Mouse (Mus musculus): ENCODE measurements at regions not wholly inside any gene's neighbourhood (a gene's known extent, or its start where the extent isn't known, plus 50 kb on each side); places are given as distances from the start of the nearest gene placed in this dataset.
"Not testable (repeated sequence)": the region's sequence is repeated elsewhere in the genome, so short reads cannot be mapped to it uniquely, and the experiment has no call there.

GRCm38 (mm10) chr14:102181269-102181668, 451.5 kb downstream of the Lmo7 start:
- DNase-seq (ENCODE audit: low read depth, low spot score): no peak

GRCm38 (mm10) chr14:102171775-102172174, 442.0 kb downstream of the Lmo7 start:
- no peak for DNase-seq (ENCODE audit: low read depth, low spot score)

GRCm38 (mm10) chr14:102161291-102162284, 431.8 kb downstream of the Lmo7 start:
- DNase-seq (ENCODE audit: low read depth, low spot score): no peak

GRCm38 (mm10) chr14:102150410-102150809, 420.7 kb downstream of the Lmo7 start:
- DNase-seq (ENCODE audit: low read depth, low spot score): not testable (repeated sequence)

DNA sequence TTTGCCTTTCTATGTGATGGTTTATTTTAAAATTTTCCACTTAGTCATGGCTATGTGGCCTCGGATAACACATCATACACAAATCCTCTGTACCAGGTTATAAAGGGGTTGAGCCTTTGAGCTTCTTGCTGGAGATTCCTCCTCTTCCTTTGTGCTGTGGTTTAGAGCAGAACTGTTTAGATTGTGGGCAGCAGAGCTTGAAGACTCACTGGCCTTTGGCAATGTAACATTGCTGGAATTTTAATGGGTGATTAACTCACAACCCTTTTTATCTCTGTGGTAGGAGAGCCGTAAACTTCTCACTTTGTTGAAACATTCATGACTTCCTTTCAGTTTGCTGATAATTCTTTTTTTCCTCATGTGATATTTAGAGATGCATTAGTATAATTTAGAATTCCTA, 413.0 kb downstream of the Lmo7 start:
- no peak for DNase-seq (ENCODE audit: low read depth, low spot score)

- no peak for DNase-seq (ENCODE audit: low read depth, low spot score)
These were observed 409.2 kb downstream of the Lmo7 start for GRCm38 (mm10) chr14:102138936-102139335.

DNA sequence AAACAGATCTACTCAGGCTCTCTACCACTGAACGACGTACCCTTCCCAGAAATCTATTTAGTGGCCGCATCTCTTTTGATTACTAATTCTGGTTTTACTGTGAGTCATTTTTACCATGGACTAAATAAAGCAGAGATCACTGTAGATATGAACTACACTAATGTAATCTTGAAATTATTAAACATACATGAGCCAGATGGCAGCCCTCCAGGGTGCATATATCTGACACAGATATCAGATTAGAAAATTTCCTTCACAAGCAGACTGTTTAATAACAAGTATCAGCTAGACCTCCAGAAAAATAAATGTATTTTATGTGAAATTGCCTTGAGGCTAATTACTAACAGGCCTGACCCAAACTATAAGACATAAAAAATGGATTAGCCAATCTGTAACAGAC, 388.4 kb downstream of the Lmo7 start:
- DNase-seq (ENCODE audit: low read depth, low spot score): no peak

DNA sequence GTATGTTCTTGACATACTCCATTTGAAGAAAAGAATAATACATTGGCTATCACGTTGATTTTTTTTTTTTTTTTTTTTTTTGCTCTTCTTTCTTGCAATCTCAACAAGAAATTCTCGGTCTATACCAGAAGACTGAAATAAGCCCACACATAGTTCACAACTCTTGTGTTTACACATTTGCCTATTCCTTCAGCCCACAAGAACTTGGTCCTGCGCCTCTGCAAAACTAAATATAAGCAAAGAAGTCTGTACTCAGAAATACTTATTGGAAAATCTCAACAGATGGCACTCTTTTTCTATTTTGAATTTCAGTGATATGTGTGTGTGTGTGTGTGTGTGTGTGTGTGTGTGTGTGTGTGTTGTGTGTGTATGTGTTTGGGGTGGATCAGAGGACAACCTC, 376.4 kb downstream of the Lmo7 start:
- no peak for DNase-seq (ENCODE audit: low read depth, low spot score)

DNA sequence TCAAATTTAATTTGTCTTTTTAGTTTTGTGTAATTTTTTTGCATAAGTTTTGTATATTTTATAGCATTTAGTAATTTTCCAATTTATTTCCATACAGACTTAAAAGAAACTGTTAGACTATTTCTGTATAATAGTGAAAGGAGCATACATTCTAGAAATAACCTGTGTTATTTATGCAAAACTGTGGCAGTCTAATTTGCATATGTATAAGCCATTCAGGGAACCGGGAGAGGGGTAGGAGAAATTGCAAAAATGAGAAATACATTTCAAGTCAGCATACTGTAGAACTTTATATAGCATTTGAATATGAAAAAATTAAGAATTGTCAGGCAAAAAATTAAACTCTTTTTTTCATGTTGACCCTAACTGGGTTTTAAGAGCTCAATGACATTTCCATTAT, 364.3 kb downstream of the Lmo7 start:
- DNase-seq (ENCODE audit: low read depth, low spot score): no peak

- no peak for DNase-seq (ENCODE audit: low read depth, low spot score)
These were observed 362.8 kb downstream of the Lmo7 start for GRCm38 (mm10) chr14:102092557-102092956.

DNA sequence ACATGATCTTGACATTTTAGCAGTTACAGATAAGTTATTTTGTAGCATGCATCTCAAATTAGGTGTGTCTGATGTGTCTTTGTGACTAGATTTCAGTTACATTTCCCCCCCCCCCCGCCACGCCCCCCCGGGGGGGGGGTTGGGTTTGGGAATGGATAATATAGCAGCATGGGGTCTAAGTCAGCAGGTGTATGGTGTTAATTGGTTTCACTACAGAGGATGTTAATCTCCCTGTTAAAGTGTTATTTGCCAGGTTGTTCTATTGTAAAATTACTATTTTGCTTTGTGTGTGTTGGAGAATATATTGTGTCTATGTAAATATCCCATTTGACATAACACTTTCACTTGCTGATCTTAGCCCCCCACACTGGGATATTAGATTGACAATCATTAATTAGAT, 319.2 kb downstream of the Lmo7 start:
- no peak for DNase-seq (ENCODE audit: low read depth, low spot score)

GRCm38 (mm10) chr14:102048485-102048884, 318.7 kb downstream of the Lmo7 start:
- no peak for DNase-seq (ENCODE audit: low read depth, low spot score)

- DNase-seq (ENCODE audit: low read depth, low spot score): no peak
These were observed 308.4 kb downstream of the Lmo7 start for GRCm38 (mm10) chr14:102038145-102038544.

DNA sequence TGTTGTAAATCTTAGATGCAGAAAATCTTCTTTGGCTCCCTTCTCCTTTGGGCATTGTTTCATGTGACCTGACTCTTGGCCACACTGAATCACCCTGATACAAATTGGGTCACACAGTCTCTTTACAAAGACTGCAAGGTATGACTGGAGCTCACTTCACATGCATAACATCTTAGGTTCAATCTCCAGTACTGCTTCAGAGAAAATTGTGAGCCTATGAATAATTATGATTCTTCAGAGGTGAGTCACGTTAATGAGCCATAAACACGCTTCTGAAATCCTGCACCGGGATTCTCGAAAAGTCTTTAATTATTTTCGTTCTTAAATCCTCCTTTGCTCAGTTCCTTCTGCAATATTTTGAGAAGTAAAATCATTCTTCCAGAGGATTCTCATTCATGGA, 307.7 kb downstream of the Lmo7 start:
- DNase-seq (ENCODE audit: low read depth, low spot score): no peak

GRCm38 (mm10) chr14:102031047-102031903, 301.5 kb downstream of the Lmo7 start:
- DNase-seq (ENCODE audit: low read depth, low spot score): no peak

DNA sequence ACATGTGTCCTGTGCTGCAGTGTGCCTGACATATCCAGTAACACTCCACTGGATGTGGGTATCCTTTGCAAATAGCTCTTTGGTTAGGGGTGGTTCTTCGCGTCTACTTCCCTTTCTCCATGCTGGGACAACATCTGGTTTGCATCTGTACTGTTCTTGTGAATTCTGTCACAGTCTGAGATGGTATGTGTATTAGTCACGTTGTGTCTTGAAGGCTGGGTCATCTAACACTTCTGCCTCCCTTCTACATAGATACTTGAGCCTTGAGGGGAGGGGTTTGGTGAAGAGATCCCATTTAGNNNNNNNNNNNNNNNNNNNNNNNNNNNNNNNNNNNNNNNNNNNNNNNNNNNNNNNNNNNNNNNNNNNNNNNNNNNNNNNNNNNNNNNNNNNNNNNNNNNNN, 294.9 kb downstream of the Lmo7 start:
- DNase-seq (ENCODE audit: low read depth, low spot score): peak; percentile 44

DNA sequence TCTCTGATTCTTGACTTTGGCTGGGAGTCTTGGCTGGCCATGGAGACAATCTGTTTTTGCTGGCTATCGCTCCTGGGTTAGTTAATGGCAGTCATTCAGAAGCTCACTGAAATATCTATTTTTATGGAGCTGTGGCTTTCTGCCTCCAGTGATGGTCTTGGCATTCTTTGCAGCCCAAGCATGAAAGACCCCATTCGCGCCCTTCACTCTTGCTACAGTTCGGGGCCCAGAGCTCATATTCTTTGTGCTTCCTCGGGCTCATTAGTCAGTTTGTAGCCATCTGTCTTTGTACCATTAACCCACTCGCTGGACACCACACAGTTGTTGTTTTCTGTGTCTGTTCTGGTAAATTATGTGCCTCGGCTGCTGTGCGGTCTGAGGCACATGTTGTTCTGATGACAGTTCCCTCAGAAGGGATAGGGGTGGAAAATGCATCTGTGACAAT, 290.4 kb downstream of the Lmo7 start:
- no peak for DNase-seq (ENCODE audit: low read depth, low spot score)

DNA sequence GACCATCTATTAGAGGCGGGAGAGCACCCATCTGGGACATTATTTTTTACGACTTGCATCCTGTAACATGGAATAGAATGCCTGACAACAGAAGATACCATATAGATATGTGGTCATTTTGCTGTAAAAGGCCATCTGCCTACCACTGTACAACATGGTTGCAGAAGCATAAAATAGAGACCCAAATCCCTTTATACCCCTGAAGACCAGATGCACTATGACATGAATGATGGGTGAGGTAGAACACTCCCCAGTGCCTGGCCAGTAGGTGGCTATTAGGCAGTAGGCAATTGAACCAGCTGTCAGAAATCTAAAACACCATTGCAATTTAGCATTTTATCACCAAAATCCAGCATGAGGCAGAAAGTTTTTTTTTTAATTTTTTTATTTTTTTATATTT, 289.6 kb downstream of the Lmo7 start:
- DNase-seq (ENCODE audit: low read depth, low spot score): no peak

DNA sequence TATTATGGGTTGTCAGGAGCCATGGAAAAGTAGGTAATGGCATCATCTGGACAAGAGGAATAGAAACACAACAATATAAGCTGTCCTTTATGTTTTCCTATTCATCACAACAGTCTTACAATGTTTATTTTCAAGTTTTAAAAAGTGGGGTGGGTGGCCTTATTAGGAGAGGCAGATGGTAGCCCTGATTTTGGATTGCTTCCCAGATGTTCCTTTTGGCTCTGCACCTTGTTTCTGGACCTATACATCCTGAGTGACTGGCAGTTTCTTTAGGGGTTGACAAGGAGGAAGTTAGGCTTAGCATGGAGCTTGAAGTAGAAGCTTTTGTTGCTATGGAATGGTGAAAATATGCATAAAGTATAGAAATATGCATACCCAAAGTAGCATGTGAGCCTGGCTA, 286.8 kb downstream of the Lmo7 start:
- DNase-seq (ENCODE audit: low read depth, low spot score): no peak

- no peak for DNase-seq (ENCODE audit: low read depth, low spot score)
These were observed 285.3 kb downstream of the Lmo7 start for GRCm38 (mm10) chr14:102014976-102015603.

DNA sequence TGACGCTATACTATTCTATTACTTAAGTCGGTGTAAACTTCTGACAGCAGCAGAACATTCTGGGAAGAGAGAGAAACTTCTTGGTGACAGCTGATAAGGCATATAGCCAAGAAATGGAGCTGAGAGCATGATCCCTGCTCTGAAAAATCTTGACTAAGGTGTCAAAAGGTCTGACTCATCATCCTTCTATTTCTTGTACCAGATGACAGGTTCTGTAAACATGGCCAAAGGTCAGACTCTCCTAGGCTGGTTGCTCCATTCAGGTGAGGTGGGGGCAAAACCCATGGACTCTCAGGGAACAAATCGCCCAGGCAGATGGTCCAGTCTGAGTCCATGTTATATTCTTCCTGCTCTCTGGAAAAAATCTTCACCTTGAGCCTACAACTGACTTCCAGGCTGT, 283.5 kb downstream of the Lmo7 start:
- DNase-seq (ENCODE audit: low read depth, low spot score): peak; percentile 20

GRCm38 (mm10) chr14:101997535-101997934, 267.8 kb downstream of the Lmo7 start:
- no peak for DNase-seq (ENCODE audit: low read depth, low spot score)

All from 3T3-L1 (cell line).